Mouse (Mus musculus) cerebellum, postnatal 14 days (tissue): ENCODE measurements at regions not wholly inside any gene's neighbourhood (a gene's known extent, or its start where the extent isn't known, plus 50 kb on each side); places are given as distances from the start of the nearest gene placed in this dataset.

ENCODE experiments used
- DNase-seq, 2 experiments: peaks; one replicate each; pipeline ENCODE4 v3.0.0; 2021; ENCODE audit warnings: mixed read lengths in 2 of 2

DNA sequence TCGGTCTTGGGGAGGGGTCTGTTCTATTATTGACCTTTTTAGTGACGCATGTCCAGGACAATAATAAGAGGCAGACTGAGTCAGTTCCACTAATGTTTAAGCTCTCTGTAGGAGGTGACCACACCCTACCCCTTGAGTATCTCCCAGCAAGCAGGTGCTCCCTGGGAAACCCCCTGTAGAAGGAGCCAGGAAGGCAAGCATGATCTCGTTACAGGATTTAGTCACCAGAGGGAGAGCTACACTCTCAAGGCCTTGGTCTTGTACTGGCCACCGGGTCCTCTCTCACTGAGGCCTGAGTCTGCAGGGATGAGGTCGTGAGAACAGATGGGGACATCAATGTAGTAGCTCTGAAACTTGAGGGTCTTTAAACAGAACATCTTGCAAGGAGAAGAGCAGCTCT, 55.3 kb upstream of the Ccnd2 start:
- no peak for DNase-seq

DNA sequence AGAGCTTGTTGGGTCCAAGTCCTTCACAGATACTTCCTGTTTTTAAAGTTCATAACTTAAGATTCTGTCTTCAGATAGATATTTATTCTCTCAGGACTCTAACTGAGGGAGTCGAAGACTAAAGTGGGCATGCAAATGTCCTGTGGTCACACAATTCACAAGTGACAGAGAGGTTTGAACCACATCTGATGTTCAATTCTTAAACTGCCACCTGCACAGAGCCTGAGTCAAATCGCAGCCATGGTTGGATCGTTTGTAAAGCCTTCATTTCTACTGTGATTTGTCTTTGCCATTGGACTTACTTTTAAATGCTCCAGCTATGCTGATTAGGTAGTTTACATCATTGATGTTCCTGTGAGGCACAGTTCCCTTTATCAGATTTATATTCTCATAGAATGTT, 61.4 kb upstream of the Ccnd2 start:
- no peak for DNase-seq

DNA sequence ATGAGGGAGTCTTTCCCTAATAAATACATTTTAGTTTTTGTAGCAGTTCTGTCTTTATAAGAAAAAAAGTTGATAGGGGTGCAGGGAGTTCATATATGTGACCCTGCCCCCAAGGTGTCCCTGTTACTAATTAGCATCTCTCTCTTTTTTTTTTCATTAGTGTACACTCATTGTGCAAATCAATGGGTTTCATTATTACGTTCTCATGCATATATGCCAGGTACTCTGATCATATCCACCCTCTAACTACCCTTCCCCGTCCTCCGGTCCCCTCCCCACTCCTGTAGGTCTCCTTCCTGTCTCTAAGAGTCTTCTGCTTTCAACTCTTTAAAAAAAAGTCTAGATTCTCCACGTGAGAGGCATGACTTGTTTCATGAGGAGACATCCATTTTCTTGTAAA, 63.9 kb upstream of the Ccnd2 start:
- no peak for DNase-seq

DNA sequence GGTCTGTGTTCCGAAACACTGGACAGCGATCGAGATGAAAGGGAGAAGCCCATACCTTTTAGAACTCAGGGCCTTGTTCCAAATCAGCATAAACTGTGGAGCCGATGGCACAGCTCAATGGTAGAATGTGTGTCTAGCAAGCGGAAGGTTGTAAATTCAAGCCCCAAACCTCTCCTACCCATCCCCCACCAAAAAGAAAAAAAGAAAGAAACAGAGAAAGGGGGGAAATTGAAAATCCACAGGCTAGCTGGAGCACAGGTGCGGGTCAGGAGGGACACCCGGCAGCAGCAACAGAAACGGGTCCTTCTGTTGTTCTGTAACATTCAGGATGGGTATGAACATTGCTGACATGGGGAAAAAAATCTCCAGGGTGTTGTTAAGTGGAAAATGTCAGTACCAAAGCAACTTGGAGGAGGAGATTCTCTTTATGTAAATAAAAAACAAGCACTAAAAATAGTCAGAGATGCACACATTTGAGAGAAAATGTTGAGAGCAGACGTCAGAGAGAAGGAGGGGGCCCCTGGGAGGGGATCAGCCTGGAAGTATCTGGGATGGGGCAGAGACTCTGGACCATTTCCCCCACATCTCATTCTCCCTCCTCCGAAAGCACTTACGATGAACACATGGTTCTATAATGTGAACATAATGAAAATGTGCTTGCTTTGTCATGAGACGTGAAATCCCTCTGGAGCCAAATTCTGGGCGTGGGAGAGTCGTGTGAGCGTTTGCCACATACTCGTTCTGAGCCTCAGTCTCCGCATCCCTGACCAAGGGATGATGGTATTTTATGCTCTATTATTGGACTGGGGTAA, 66.8 kb upstream of the Ccnd2 start:
- DNase-seq, result no peak

DNA sequence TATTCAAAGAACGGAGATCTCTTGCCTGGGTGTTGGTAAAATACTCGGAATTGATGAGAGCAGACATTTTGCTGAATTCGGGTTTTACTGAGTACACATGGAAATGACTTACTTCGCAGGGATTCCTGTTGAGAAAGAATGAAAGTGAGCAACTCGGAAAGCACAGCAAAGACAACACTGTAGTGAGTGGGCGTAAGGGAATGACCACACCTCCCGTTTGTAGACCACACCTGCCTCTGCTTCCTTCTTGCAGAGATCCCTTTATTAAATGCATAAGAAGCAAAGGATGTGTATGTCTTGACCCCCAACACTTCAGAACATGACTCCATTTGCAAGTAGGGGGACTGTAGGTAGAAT, 67.4 kb upstream of the Ccnd2 start:
- DNase-seq, result no peak

DNA sequence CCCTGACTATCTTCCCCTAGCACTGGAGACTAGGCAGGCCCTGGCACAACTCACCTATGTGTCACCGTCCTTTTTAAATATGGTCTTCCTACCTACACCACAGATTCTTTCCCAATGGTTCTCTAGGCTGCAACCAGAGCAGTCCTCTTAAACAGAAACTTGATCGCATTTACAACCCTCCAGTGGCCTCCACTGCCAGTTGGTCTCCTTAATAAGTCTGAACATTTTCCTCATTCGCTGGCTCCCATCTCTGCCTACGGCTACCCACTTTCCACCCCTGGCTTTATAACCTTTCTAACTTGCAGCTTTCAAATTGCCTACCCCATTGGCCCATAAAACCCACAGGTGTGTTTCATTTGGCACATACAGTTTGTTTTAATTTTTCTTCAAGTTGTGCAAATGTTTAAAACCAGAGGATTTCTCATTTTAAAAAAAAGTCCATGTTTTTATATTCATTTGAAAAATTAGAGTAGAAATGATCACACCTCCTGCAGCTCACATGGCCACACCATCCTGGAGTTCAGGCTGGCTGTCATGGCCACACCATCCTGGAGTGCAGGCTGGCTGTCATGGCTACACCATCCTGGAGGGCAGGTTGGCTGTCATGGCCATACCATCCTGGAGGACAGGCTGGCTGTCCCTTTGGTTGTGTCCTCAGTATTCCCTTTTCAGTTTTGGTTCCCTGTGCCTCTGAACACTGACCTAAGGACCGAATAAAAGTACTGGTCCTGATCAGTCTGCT, 74.4 kb upstream of the Ccnd2 start:
- no peak for DNase-seq

DNA sequence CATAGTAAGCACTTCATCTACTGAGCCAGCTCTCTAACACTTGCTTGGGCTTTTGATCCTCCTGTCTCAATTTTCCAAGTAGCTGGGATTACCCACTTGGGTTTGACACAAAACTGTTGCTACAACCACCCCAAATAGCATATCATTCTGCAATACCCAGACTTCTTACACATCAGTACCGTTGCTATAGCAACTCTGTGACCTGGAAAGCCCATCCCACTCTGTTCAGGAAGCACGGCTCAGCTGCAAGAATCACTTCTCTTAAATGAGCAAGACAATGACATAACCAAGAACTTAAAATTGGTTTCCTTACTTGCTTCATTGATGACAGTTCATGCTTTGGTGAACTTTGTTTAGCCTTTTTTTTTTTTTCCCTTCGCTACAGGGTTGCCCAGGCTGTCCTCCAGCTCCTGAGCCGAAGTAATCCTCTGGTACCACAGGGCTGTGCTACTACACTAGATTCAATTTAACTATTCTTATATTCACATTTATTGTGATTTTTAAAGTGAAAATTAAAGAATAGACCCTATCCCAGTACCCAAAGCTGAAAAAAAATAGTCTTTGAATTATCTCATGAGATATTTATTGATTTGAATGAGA, 84.6 kb upstream of the Ccnd2 start:
- no peak for DNase-seq

DNA sequence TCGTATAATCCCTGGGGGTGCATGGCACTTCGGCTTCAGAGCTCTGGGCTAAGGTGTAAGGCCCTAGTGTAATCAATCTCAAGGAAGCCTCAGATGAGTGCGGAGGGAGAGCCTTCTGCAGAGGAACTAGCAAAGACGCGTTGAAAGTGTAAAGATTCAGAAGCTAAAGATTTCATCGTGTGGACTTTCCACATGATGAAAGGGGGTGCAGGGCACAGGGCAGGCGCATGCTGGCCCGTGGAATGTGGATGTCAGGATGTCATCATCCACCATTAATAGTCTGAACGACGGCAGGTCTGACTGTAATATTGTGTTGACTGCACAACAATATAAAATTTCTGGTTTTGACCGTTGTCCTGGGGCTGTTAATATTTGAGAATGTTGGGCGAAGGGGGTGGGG, 85.2 kb upstream of the Ccnd2 start:
- DNase-seq, result no peak

DNA sequence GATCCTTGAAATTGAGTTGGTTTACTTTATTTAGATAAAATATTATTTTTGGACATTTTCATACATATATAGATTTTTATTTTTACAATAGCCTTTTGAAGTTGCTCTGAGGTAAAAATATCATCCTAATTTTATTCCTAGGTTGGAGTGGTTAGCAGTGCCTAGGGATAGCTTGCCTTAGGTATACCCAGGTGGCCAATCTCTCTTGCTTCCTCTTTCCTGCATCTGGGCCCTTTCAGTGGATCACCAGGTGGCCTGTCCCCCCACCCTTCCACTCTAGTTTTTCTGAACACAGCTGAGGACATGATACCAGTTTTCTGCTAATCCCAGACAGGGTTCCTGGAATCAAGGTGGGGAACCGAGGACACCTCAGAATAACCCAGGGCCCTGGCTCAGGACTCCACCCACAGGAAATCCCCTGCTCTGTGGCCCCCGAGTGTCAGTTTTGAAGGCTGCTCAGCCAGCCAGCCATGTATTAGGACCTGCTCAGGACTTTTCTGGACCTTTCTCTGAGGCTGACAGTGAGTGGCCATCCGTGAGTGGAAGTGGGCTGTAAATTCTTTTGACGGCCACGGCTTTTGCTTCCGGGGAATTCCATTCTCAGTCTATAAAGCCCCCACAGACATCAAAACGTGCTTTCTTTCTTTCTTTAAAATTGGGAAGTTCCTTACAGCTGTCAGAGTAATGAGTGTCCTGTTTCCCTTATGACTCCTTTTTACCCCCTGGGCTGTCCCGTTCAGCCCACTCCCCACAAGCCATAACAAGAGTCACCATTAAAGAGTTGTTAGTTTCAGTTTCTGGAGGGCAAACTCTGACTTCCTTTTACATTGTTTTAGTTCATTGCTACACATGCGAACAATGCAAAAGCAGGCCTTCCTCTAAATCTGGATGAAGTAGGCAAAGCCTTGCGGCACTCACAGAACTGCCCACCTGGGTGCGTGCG, 87.8 kb upstream of the Ccnd2 start:
- DNase-seq, result no peak

DNA sequence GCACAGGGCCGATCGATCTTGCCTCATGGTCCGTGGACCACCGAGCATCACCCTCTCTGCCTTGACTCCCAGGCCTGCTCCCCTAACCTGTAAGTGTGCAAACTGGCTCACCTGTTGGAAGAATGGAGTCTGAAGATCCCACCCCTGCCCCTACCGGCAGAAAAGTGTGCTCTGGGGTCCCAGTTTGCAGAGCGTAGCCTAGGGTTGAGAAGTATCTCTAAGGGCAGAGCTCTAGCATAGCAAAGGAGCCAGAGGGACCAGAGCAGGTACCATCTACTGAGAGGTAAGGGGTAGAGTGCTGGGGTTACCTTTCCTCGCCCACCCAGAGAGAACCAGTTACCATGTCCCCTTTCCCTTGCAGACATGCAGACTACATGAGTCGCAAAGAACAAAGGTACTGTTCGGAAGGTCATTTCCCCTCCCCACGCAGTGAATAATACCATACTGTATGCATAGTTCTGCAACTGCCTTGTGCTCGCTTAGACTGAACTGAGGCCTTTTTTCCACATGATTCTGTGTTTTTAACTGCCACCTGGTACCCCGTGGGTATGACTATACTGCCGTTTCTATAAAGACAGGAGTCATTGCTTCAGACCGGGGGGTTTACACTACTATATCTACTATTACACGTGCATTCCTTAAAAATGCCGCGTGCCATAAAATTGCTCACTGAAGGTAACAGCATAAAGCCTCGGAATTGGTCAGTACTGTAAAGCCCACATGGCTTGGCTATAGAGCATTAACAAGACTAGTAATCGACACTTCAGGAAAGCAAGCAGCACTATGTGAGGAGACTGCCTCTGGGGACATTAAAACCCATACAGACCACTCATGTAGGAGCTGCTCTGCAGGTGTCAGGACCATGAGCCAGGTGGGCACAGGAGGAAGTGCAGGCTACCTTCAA, 88.7 kb upstream of the Ccnd2 start:
- no peak for DNase-seq

DNA sequence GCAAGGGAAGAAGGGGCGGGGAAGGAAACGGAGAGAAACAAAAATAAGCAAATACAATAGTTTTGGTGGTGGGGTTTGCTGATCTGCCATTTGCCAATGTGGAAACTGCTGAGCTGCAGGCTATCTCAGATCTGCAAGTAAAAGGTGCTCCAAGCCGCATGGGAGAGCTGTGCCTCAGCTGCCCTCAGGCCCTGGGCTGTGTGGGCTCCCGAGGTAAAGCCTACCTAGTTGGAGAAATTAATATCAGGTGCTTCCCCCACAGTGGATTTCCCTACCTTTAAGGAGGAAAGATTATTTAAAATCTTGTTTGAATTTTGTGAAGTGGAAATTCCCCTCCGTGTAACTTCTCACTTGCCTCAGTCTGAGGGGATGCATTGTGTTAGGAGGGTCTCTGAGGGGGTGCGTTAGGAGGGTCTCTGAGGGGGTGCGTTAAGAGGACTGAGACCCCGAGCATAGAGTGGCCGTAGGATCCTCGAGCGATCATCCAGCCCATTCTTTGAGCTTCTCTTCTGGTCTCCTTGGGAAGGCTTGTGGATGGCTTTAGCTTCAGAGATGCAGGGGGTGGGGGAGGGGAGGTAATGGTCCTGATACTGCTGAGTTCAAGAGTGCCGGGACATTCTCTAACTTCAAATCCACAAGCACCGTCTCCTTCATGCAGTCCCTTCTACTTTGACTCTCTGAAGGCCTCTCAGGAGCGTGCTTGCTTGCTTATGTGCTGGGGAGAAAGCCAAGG, 89.9 kb upstream of the Ccnd2 start:
- DNase-seq, result no peak

DNA sequence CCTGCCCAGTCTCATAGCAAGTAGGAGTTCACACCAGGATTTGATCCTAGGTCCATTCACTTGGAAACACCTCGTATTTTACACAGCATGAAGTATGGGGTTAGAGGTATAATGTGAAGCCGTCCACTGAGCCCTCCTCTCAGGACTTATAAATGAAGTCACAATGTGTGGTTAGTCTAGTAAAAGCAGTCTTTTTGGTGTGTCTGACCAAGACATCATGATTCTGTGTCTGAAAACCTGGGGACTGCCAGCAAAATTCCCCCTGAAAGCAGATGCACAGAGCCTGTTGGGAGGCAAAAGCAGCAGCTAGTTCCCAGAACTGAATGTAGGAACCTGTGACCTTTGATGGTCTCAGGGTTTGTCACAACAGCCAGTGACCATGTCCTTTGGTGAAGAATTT, 91.0 kb upstream of the Ccnd2 start:
- no peak for DNase-seq

DNA sequence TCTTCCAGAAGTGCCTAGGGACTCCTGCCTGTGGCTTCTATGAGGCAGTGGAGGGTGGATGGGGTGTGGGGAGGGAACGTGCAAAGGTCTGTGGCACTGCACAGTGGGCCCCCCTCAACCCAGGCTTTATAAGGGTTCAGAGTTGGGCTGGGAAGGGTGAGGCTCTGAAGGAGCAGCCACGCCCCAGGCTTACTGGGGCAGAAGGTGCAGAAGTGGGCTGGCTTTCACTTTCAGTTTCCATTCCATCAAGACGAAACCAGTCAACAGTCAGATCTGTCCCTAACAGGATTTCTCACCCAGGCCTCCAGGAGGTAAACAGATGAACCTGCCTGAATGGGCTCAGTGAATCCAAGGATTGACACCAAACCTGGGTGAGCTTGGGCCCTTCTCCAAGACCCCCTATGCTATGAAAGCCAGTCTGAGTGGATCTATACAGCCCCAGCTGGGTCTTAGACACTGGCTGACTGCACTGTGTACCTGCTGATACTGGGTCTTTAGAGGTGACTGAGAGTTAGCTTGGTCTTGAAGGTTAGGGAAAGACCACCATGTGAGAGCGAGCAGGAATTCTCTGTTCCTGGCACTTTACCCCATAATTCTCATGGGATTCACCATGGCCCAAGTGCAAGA, 93.9 kb upstream of the Ccnd2 start:
- no peak for DNase-seq

DNA sequence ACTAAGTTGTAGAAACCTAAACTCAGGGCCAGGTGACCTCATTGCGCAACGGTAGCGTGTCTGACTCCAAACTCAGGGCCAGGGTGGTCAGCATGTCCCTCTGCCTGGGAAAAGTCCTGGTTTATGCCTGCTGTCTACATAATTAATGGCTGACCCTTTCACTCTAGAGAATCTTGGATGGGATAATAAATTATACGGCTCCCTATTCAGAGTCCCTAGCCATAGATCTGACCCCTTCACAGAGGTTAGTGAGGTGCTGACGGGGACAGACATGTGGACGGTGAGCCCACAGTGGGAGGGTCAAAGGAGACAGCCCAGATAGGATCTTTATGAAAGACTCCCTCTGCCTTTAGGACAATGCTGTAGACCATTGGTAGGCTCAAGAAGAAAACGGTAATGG, 94.7 kb upstream of the Ccnd2 start:
- no peak for DNase-seq

DNA sequence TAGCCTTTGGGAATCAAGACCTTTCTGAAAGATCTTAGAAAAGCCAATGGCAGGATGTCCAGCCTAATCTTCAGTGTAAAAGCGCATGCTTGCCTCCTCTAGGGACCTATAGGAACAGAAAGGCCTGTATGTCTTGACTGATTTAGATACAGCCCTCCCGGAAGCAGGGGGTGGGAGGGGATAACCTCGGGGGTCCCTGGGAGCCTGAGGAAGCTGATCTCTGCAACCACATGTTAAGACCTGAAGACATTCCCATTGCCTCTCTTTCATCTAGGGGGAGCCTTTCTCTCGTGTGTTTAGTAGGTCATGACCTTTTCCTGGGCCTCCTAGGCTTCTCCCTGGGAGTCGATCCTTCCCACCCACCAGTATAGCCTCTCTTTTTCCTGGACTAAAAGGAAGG, 95.3 kb upstream of the Ccnd2 start:
- DNase-seq, result no peak

DNA sequence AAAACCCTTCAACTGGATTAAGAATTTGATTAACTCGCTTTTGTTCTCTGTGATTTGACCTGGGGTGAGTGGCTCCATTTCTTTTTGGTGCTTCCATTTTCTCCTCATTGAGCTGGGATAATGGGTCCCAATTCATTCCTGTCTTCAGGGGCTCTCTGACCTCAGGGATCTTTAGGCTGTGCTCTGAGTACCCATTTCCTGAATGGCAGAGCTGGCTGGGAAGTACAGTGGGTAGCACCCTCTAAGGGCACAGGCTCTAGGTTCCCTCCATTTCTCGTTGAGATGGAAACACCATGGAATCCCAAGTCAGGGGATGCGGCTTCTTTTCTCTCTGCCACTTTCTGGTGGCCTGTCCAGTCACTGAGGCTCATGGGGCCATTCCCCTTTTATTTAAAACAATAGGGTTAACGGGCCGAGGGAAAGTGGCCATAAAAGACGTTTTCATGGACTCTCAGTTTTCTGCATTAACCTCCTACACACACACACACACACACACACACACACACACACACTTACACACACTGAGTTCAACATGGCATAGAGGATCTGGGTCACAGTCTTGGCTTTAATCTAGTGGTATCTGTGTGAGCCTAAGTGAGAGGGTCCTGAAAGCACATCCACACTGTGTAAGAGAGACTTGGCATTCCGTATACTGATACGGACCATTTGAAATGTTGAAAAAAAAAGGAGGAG, 98.3 kb upstream of the Ccnd2 start:
- no peak for DNase-seq

DNA sequence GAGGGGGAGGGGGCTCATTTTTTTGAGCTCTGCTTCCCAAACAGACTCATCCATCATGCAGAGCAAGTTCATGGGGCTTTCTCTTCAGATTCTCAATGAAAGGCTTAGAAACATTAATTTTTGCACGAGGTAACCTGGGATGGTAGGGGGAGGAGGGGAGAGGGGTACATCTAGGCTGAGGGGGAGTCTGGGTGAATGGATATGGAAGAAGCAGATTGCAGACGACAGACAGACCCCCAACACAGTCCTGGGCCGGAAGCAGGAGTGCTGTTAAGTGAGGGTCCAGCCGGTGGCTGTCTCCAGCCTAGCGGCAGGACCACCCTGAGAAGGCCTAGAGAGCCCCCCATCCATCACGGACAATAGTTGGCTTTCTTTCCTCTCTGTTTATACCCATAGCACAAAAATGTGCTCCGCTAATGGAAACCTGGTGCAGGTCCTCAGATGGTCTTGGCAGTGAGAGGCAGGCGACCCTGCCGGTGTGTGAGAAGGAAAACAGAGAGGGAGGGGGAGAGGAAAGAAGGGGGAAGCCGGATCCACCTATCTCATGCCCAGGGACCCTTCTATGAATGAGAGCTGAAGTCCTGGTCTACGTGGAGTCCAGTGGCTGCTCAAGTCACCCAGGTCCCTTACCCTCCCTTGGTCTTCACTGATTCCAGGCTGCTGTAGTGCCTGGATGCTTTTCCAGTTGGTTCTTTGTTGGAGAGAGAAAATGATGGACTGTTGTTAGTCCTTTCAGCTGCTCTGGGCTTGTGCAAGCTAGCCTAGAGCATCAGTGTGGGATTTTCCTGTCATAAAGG, 99.1 kb upstream of the Ccnd2 start:
- no peak for DNase-seq

DNA sequence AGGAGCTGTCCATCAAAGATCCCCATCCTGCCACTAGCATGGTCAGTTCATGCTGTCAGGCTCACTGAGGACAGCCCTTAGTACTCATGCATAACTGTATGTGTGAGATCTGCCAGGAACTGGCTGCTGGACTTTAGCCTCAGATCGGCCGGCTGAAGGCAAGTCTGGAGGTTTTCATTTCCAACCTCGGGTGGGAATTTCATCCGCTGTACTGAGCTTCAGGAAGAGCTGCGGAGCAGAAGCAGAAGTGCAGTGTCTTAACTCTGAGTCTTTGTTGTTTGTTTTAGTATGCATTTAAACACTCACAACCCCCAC, 99.6 kb upstream of the Ccnd2 start:
- DNase-seq, result no peak

DNA sequence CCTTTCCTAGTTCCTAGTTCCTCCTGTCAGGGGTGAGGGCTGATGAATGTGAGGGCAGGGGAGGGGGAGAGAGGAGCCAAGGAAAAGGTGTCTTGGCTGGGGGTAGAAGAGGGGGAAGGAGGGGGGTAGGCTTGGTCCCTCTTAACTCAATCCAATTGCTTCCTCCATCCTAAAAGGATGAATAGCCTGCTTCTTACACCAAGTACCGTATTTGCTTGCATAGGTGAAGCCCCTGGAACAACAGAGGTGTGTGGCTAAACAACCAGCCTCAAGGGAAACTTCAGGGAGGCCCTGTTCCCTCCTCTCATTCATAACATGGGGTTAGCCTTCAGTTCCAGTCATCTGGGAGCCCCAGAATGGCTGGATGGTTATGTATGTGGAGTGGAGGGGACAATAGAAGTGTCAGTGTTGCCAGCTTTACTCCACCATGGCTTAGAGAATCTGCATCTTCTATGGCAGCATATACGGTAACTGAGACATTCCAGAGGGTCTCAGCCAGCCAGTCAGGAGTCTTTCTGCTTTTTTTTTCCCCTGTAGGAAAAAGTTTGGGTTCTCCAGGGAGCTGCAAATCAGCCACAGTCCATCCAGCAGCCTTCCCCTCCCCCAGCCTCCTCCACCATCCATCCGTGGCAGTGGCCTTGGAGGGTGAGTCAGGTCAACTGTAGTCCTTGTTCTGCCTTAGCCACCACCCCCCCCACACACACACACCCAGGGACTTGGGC, 100.2 kb upstream of the Ccnd2 start:
- DNase-seq, result no peak
